Mouse (Mus musculus): ENCODE measurements around the gene Diras1. TPM values are rescaled to one million over a fixed set of nuclear protein-coding genes. Genes with fewer than 3 reads are reported as not detected.
"Not testable (repeated sequence)": the region's sequence is repeated elsewhere in the genome, so short reads cannot be mapped to it uniquely, and the experiment has no call there.

The Diras1 gene
- polyA plus RNA-seq, 1 experiment from 2014 or later: 4.7 TPM

DNA sequence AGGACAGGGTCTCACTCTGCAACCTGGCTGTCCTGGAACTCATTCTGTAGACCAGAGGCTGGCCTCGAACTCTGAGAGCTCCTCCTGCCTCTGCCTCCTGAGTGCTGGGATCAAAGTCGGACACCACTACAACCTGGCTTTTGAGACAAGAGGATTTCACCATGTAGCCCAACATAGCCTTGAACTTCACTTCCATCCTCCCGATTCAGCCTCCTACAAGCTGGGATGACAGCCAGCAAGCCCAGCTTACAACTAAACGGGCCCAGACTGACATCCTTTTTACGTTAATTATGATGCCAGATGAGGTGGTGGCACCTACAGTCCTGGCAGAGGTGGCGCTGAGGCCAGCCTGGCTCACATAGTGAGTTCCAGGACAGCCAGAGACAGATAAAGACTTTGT is 33.4 kb upstream of the Diras1 start:
- Histone ChIP-seq H3K36me3 (ENCODE audit: control insufficient read depth, insufficient read depth, low read length) (no peaks in the 10 kb centered on the region; the same call in 1 of the 2 replicates), H3K9me3 (ENCODE audit: control insufficient read depth, low read length) (no peaks in the 10 kb centered on the region), H3K27me3 (ENCODE audit: control insufficient read depth, insufficient read depth, low read length) (no peaks in the 10 kb centered on the region), H3K27ac (ENCODE audit: low read depth, low read length) (no peak overlapping the region), H3K4me3 (ENCODE audit: low read depth, low read length) (peak overlapping the region; percentile 87), H3K4me1 (ENCODE audit: control insufficient read depth, insufficient read depth, low read length) (peaks cover 7% of the 10 kb centered on the region), H3K9ac (ENCODE audit: low read length) (no peak overlapping the region), H3K4me2 (ENCODE audit: low read depth) (no peak overlapping the region)
- DNase-seq (ENCODE audit: low spot score) (no peak), ATAC-seq (ENCODE audit: insufficient read depth, low FRiP score, low TSS enrichment) (no peak)
- WGBS: 90% methylated on average over 6 of the region's 6 CpGs

DNA sequence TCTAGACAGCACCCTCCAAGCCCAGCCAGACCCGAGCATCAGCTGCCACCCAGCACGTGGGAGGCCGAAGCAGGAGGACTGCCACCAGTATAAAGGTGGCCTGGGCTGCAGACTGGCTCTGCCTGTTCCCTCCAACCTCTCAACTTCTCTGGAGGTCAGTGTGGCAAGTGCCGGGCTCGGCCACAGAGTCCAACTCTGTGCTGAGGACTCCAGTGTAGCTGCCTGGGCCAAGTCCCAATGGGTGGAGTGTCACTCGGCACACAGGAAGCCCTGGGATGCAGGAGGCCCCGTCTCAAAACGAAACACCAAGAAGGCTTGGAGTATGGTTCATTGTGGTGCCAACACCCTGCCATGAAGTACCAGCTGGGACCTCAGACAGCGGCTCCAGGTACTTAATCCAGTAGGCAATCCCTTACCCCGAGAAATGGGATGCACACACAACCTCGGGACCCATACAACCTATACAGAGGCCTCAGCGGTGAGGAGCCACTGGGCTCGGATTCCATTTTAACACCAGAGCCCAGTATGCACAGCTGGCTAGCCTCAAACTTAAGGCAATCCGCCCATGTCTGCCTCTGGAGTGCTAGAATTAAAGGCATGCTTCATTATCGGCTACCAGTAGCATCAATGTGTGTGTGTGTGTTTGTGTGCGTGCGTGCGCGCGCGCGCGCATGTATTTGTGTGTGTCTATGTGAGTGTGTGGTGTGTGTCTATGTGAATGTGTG is 32.1 kb upstream of the Diras1 start:
- Histone ChIP-seq H3K4me3 (ENCODE audit: low read depth, low read length) (no peak overlapping the region), H3K9me3 (ENCODE audit: control insufficient read depth, low read length) (no peaks in the 10 kb centered on the region), H3K4me2 (ENCODE audit: low read depth) (no peak overlapping the region), H3K9ac (ENCODE audit: low read length) (no peak overlapping the region), H3K27ac (ENCODE audit: low read depth, low read length) (no peak overlapping the region), H3K4me1 (ENCODE audit: control insufficient read depth, insufficient read depth, low read length) (peaks cover 7% of the 10 kb centered on the region), H3K36me3 (ENCODE audit: control insufficient read depth, insufficient read depth, low read length) (no peaks in the 10 kb centered on the region; the same call in 1 of the 2 replicates), H3K27me3 (ENCODE audit: control insufficient read depth, insufficient read depth, low read length) (no peaks in the 10 kb centered on the region)
- no peak for DNase-seq (ENCODE audit: low spot score)
- no peak for ATAC-seq (ENCODE audit: insufficient read depth, low FRiP score, low TSS enrichment)
- WGBS: 94% methylated on average over 23 of the region's 23 CpGs

- not testable (repeated sequence) for H3K4me2 ChIP-seq (ENCODE audit: low read depth); H3K27ac ChIP-seq (ENCODE audit: low read depth, low read length); H3K36me3 ChIP-seq (ENCODE audit: control insufficient read depth, insufficient read depth, low read length); DNase-seq (ENCODE audit: low spot score); H3K4me3 ChIP-seq (ENCODE audit: low read depth, low read length); H3K9ac ChIP-seq (ENCODE audit: low read length); H3K9me3 ChIP-seq (ENCODE audit: control insufficient read depth, low read length); H3K4me1 ChIP-seq (ENCODE audit: control insufficient read depth, insufficient read depth, low read length); H3K27me3 ChIP-seq (ENCODE audit: control insufficient read depth, insufficient read depth, low read length); ATAC-seq (ENCODE audit: insufficient read depth, low FRiP score, low TSS enrichment)
- 79% methylated on average over 10 of the region's 11 CpGs for WGBS
Measured at GRCm38 (mm10) chr10:81055802-81056340, 30.4 kb upstream of the Diras1 start.

GRCm38 (mm10) chr10:81055169-81055568 is 29.7 kb upstream of the Diras1 start:
- no peak for DNase-seq (ENCODE audit: low spot score)
- Histone ChIP-seq H3K4me3 (ENCODE audit: low read depth, low read length) (no peak overlapping the region), H3K9ac (ENCODE audit: low read length) (no peak overlapping the region), H3K36me3 (ENCODE audit: control insufficient read depth, insufficient read depth, low read length) (peaks cover 13% of the 10 kb centered on the region), H3K4me1 (ENCODE audit: control insufficient read depth, insufficient read depth, low read length) (peaks cover 7% of the 10 kb centered on the region), H3K9me3 (ENCODE audit: control insufficient read depth, low read length) (no peaks in the 10 kb centered on the region), H3K27ac (ENCODE audit: low read depth, low read length) (no peak overlapping the region), H3K4me2 (ENCODE audit: low read depth) (no peak overlapping the region), H3K27me3 (ENCODE audit: control insufficient read depth, insufficient read depth, low read length) (no peaks in the 10 kb centered on the region)
- 88% methylated on average over 6 of the region's 6 CpGs for WGBS
- no peak for ATAC-seq (ENCODE audit: insufficient read depth, low FRiP score, low TSS enrichment)

GRCm38 (mm10) chr10:81052577-81052976 is 27.1 kb upstream of the Diras1 start:
- WGBS: 94% methylated on average over 5 of the region's 5 CpGs
- no peak overlapping the region for H3K27ac ChIP-seq (ENCODE audit: low read depth, low read length)
- no peaks in the 10 kb centered on the region for H3K9me3 ChIP-seq (ENCODE audit: control insufficient read depth, low read length)
- H3K4me3 ChIP-seq (ENCODE audit: low read depth, low read length): no peak overlapping the region
- no peak overlapping the region for H3K4me2 ChIP-seq (ENCODE audit: low read depth)
- no peak for DNase-seq (ENCODE audit: low spot score)
- H3K36me3 ChIP-seq (ENCODE audit: control insufficient read depth, insufficient read depth, low read length): peaks cover 33% of the 10 kb centered on the region
- no peaks in the 10 kb centered on the region for H3K4me1 ChIP-seq (ENCODE audit: control insufficient read depth, insufficient read depth, low read length)
- H3K27me3 ChIP-seq (ENCODE audit: control insufficient read depth, insufficient read depth, low read length): no peaks in the 10 kb centered on the region
- no peak for ATAC-seq (ENCODE audit: insufficient read depth, low FRiP score, low TSS enrichment)
- H3K9ac ChIP-seq (ENCODE audit: low read length): no peak overlapping the region

DNA sequence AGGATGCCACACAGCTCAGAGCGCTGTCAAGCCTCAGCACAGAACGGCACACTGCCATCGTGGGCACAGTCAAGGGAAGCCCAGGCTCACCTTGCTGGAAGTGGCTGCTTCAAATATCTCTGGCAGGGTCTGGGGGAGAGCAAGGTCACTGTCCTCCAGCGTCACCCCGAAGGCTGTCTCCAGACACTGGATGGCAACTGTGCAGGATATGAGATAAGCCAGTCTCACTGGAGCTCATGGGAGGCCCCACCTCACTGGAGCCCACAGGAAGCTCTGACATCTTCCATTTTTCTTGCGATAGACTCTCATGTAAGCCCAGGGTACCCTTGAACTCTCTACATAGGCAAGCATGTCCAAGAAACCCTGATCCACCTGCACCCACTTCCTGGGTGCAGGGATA is 25.7 kb upstream of the Diras1 start:
- Histone ChIP-seq H3K4me3 (ENCODE audit: low read depth, low read length) (no peak overlapping the region), H3K4me2 (ENCODE audit: low read depth) (no peak overlapping the region), H3K36me3 (ENCODE audit: control insufficient read depth, insufficient read depth, low read length) (peaks cover 36% of the 10 kb centered on the region), H3K27ac (ENCODE audit: low read depth, low read length) (no peak overlapping the region), H3K4me1 (ENCODE audit: control insufficient read depth, insufficient read depth, low read length) (no peaks in the 10 kb centered on the region), H3K27me3 (ENCODE audit: control insufficient read depth, insufficient read depth, low read length) (no peaks in the 10 kb centered on the region), H3K9me3 (ENCODE audit: control insufficient read depth, low read length) (no peaks in the 10 kb centered on the region), H3K9ac (ENCODE audit: low read length) (no peak overlapping the region)
- DNase-seq (ENCODE audit: low spot score) (no peak), ATAC-seq (ENCODE audit: insufficient read depth, low FRiP score, low TSS enrichment) (no peak)
- WGBS: 98% methylated on average over 6 of the region's 6 CpGs

DNA sequence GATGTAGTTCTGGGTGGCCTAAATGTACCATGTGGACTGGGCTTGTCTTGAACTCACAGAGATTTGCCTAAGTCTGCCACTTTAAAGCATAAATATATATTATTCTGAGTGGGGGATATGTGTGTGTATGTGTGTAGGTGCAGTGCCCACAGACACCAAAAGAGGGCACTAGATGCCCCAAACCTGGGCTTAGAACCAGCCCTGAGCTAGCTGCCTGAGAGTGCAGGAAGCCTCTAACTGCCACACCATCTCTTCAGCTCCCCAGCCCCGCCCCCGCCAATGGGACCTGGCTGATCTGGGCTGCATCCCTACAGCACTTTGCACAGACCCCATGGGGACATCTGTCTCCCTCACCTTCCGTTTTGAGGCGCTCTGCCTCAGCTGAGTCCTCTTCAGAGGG is 25.2 kb upstream of the Diras1 start:
- peaks cover 37% of the 10 kb centered on the region for H3K36me3 ChIP-seq (ENCODE audit: control insufficient read depth, insufficient read depth, low read length)
- no peak overlapping the region for H3K27ac ChIP-seq (ENCODE audit: low read depth, low read length)

GRCm38 (mm10) chr10:81045246-81045645 is 19.8 kb upstream of the Diras1 start:
- not testable (repeated sequence) for H3K4me1 ChIP-seq (ENCODE audit: control insufficient read depth, insufficient read depth, low read length); H3K9ac ChIP-seq (ENCODE audit: low read length); H3K4me3 ChIP-seq (ENCODE audit: low read depth, low read length); DNase-seq (ENCODE audit: low spot score); H3K27me3 ChIP-seq (ENCODE audit: control insufficient read depth, insufficient read depth, low read length); H3K27ac ChIP-seq (ENCODE audit: low read depth, low read length); H3K4me2 ChIP-seq (ENCODE audit: low read depth); H3K9me3 ChIP-seq (ENCODE audit: control insufficient read depth, low read length); ATAC-seq (ENCODE audit: insufficient read depth, low FRiP score, low TSS enrichment)
- H3K36me3 ChIP-seq (ENCODE audit: control insufficient read depth, insufficient read depth, low read length): peaks cover 35% of the 10 kb centered on the region
- 91% methylated on average over 14 of the region's 14 CpGs for WGBS

More for the DNA sequence above, 25.2 kb upstream of the Diras1 start:
- ATAC-seq (ENCODE audit: insufficient read depth, low FRiP score, low TSS enrichment): no peak
- Histone ChIP-seq H3K4me2 (ENCODE audit: low read depth) (no peak overlapping the region), H3K9ac (ENCODE audit: low read length) (no peak overlapping the region), H3K27me3 (ENCODE audit: control insufficient read depth, insufficient read depth, low read length) (no peaks in the 10 kb centered on the region), H3K4me3 (ENCODE audit: low read depth, low read length) (no peak overlapping the region), H3K9me3 (ENCODE audit: control insufficient read depth, low read length) (no peaks in the 10 kb centered on the region), H3K4me1 (ENCODE audit: control insufficient read depth, insufficient read depth, low read length) (no peaks in the 10 kb centered on the region)
- 87% methylated on average over 4 of the region's 4 CpGs for WGBS
- DNase-seq (ENCODE audit: low spot score): peak; percentile 30
